Mouse (Mus musculus) heart, adult 2 months (tissue): ENCODE results near the gene Fgfr2.

Source experiments
- CTCF ChIP-seq: fragments of 200-600 bp; IDR thresholded peaks from 2 replicates; pipeline ENCODE4 v1.8.1; 2022; ENCODE audit warnings: antibody characterized with exemption, mild to moderate bottlenecking, moderate library complexity
- POLR2A ChIP-seq: fragments of 200-500 bp; IDR thresholded peaks from 2 replicates; pipeline ENCODE4 v1.6.1; 2011; ENCODE audit warnings: mild to moderate bottlenecking, low read depth, low read length, control low read depth; ENCODE audit not compliant: insufficient read depth

- TF ChIP-seq POLR2A, result no peak
- TF ChIP-seq CTCF, result no peak
Measured at GRCm38 (mm10) chr7:130656965-130657364, 2466.2 kb downstream of the Fgfr2 start.
